Mouse (Mus musculus) C2C12 (cell line): ENCODE measurements around the gene Zranb3.

ENCODE experiments used
- CTCF ChIP-seq: IDR thresholded peaks from one replicate; pipeline ENCODE4 v1.5.1; 2011; ENCODE audit not compliant: control insufficient read depth, insufficient read depth, insufficient read length
- MYOG ChIP-seq: IDR thresholded peaks from one replicate; pipeline ENCODE4 v1.6.1; 2011; ENCODE audit not compliant: control insufficient read depth, insufficient read length; ENCODE audit errors: extremely low read depth
- USF1 ChIP-seq: IDR thresholded peaks from one replicate; pipeline ENCODE4 v1.6.1; 2011; ENCODE audit warnings: low read depth, mild to moderate bottlenecking, control low read depth, moderate library complexity

GRCm38 (mm10) chr1:128013698-128014386 lies 89.0 kb downstream of the Zranb3 start:
- no peak for TF ChIP-seq CTCF
- TF ChIP-seq USF1, result no peak
- TF ChIP-seq MYOG, result no peak
